Mouse (Mus musculus) hindbrain, embryonic 14.5 days (tissue): ENCODE results near the gene Insrr. TPM values are rescaled to one million over a fixed set of nuclear protein-coding genes. Genes with fewer than 3 reads are reported as not detected.
A peak's percentile ranks its signal among the peaks of the same experiment; 100 is the strongest.
"Not testable (repeated sequence)": the region's sequence is repeated elsewhere in the genome, so short reads cannot be mapped to it uniquely, and the experiment has no call there.

Source experiments
- ATAC-seq: fragments of 200-750 bp; cut with Nextera tagmentation; 2 replicates; pipeline ENCODE4 v1.8.0; 2017; ENCODE audit warnings: moderate number of reproducible peaks, mild to moderate bottlenecking, moderate TSS enrichment, moderate library complexity; ENCODE audit not compliant: low FRiP score
- DNase-seq: peaks from one replicate; pipeline ENCODE4 v3.0.0-alpha.2; 2015; ENCODE audit warnings: low spot score
- H3K27ac ChIP-seq: fragments of 300-500 bp; sonication (generic); 2 replicates; pipeline ENCODE4 v1.5.1; 2014; ENCODE audit warnings: mild to moderate bottlenecking, moderate library complexity
- H3K27me3 ChIP-seq: fragments of 300-500 bp; sonication (generic); 2 replicates; pipeline ENCODE4 v1.6.1; 2014; ENCODE audit warnings: mild to moderate bottlenecking, low read length, mixed read lengths; ENCODE audit not compliant: control insufficient read depth, insufficient read depth
- H3K36me3 ChIP-seq: fragments of 300-500 bp; sonication (generic); replicated peaks from 2 replicates; pipeline ENCODE4 v1.6.1; 2014; ENCODE audit not compliant: control insufficient read depth, insufficient read depth
- H3K4me1 ChIP-seq: fragments of 300-500 bp; sonication (generic); replicated peaks from 2 replicates; pipeline ENCODE4 v1.6.1; 2014; ENCODE audit warnings: antibody characterized with exemption, low read length, mixed read lengths; ENCODE audit not compliant: control insufficient read depth, insufficient read depth
- H3K4me2 ChIP-seq: fragments of 300-500 bp; sonication (generic); replicated peaks from 2 replicates; pipeline ENCODE4 v1.6.1; 2014; ENCODE audit warnings: mild to moderate bottlenecking, moderate library complexity
- H3K4me3 ChIP-seq: fragments of 300-500 bp; sonication (generic); replicated peaks from 2 replicates; pipeline ENCODE4 v1.5.1; 2014; ENCODE audit warnings: mild to moderate bottlenecking, low read length
- H3K9ac ChIP-seq: fragments of 300-500 bp; sonication (generic); 2 replicates; pipeline ENCODE4 v1.6.1; 2014
- H3K9me3 ChIP-seq: fragments of 300-500 bp; sonication (generic); 2 replicates; pipeline ENCODE4 v1.6.1; 2016; ENCODE audit warnings: low read length; ENCODE audit not compliant: control insufficient read depth
- WGBS: fragments of 180-500 bp; shearing (Covaris S2); extraction: QIAGEN DNeasy Blood & Tissue Kit; methylation state at CpG from one replicate; pipeline ENCODE4 v1.1.7; 2014; 5-methylcytosine and 5-hydroxymethylcytosine counted together
- polyA plus RNA-seq: library from polyadenylated mRNA; unstranded; fragments of >200 nt; fragmentation: Nextera tagmentation; extraction: Ambion mirVana; gene quantifications from 2 replicates; pipeline ENCODE4 v1.2.1, GENCODE M21; 2014

The Insrr gene
- polyA plus RNA-seq, 1 experiment from 2014 or later: 0.52 TPM

- no peaks in the 10 kb centered on the region for H3K9me3 ChIP-seq
- no peak overlapping the region for H3K27ac ChIP-seq
- ATAC-seq: peak; percentile 17; the same call in 1 of the 2 replicates
- no peak overlapping the region for H3K9ac ChIP-seq
- H3K4me2 ChIP-seq: no peak overlapping the region
- peaks cover 6% of the 10 kb centered on the region; the same call in 1 of the 2 replicates for H3K4me1 ChIP-seq
- 70% methylated on average over 7 of the region's 7 CpGs for whole genome bisulfite sequencing
- no peak for DNase-seq
- no peak overlapping the region for H3K4me3 ChIP-seq
- H3K36me3 ChIP-seq: peaks cover 31% of the 10 kb centered on the region
- H3K27me3 ChIP-seq: no peaks in the 10 kb centered on the region
Measured at GRCm38 (mm10) chr3:87854795-87855568, 58.2 kb downstream of the Insrr start.

GRCm38 (mm10) chr3:87855936-87856335 lies 59.2 kb downstream of the Insrr start:
- no peak overlapping the region for H3K27ac ChIP-seq
- DNase-seq (no peak), ATAC-seq (no peak)
- H3K9me3 ChIP-seq: no peaks in the 10 kb centered on the region
- H3K4me3 ChIP-seq: no peak overlapping the region
- no peak overlapping the region for H3K9ac ChIP-seq
- peaks cover 6% of the 10 kb centered on the region; the same call in 1 of the 2 replicates for H3K4me1 ChIP-seq
- peaks cover 35% of the 10 kb centered on the region for H3K36me3 ChIP-seq
- H3K27me3 ChIP-seq: no peaks in the 10 kb centered on the region
- 92% methylated on average over 8 of the region's 8 CpGs for WGBS
- H3K4me2 ChIP-seq: no peak overlapping the region

GRCm38 (mm10) chr3:87857666-87858065 lies 60.9 kb downstream of the Insrr start:
- Histone ChIP-seq H3K4me2 (no peak overlapping the region), H3K9me3 (no peaks in the 10 kb centered on the region), H3K9ac (no peak overlapping the region), H3K36me3 (peaks cover 51% of the 10 kb centered on the region), H3K27ac (no peak overlapping the region), H3K4me1 (peaks cover 6% of the 10 kb centered on the region; the same call in 1 of the 2 replicates), H3K27me3 (no peaks in the 10 kb centered on the region), H3K4me3 (no peak overlapping the region)
- WGBS: 91% methylated on average over 8 of the region's 8 CpGs
- DNase-seq: no peak
- ATAC-seq: no peak

- no peak overlapping the region for H3K4me2 ChIP-seq
- H3K9me3 ChIP-seq: no peaks in the 10 kb centered on the region
- peaks cover 68% of the 10 kb centered on the region for H3K36me3 ChIP-seq
- H3K9ac ChIP-seq: no peak overlapping the region
- peak; percentile 73 for DNase-seq
- peak; percentile 53; the same call in 1 of the 2 replicates for ATAC-seq
- H3K27me3 ChIP-seq: no peaks in the 10 kb centered on the region
- WGBS: 26% methylated on average over 3 of the region's 3 CpGs
- H3K4me1 ChIP-seq: no peaks in the 10 kb centered on the region; the same call in 1 of the 2 replicates
- H3K4me3 ChIP-seq: no peak overlapping the region
- H3K27ac ChIP-seq: no peak overlapping the region
Measured at GRCm38 (mm10) chr3:87859813-87860212, 63.1 kb downstream of the Insrr start.

- H3K27ac ChIP-seq, H3K4me2 ChIP-seq, H3K9me3 ChIP-seq, ATAC-seq, H3K4me3 ChIP-seq, DNase-seq, H3K9ac ChIP-seq, H3K27me3 ChIP-seq, H3K4me1 ChIP-seq: not testable (repeated sequence)
- WGBS: 96% methylated on average over 4 of the region's 4 CpGs
- peaks cover 87% of the 10 kb centered on the region for H3K36me3 ChIP-seq
Measured at GRCm38 (mm10) chr3:87864111-87864510, 67.4 kb downstream of the Insrr start.

Other genes with a start within 250 kb of the Insrr start
- 27.0 and 28.0 TPM in 2 replicates for gene Arhgef11, start 179.4 kb upstream of the Insrr start, polyA plus RNA-seq
- 0.54 and 0.89 TPM in 2 replicates for gene Lrrc71, start 48.3 kb upstream of the Insrr start, polyA plus RNA-seq
- 1.7 and 4.3 TPM in 2 replicates for gene Ntrk1, start 1.8 kb upstream of the Insrr start, polyA plus RNA-seq
- gene Pear1, start 27.4 kb downstream of the Insrr start, polyA plus RNA-seq: 9.9 and 10.2 TPM in 2 replicates
- gene Sh2d2a, start 49.8 kb downstream of the Insrr start, polyA plus RNA-seq: not detected in 2 replicates
- gene Prcc, start 88.7 kb downstream of the Insrr start, polyA plus RNA-seq: 15.5 and 17.2 TPM in 2 replicates
- gene Hdgf, start 109.4 kb downstream of the Insrr start, polyA plus RNA-seq: 163 and 179 TPM in 2 replicates
- gene Mrpl24, start 122.6 kb downstream of the Insrr start, polyA plus RNA-seq: 50.0 and 53.5 TPM in 2 replicates
- 17.0 and 18.5 TPM in 2 replicates for gene Isg20l2, start 133.4 kb downstream of the Insrr start, polyA plus RNA-seq
- 15.8 and 18.1 TPM in 2 replicates for gene Rrnad1, start 133.8 kb downstream of the Insrr start, polyA plus RNA-seq
- 48.7 and 56.4 TPM in 2 replicates for gene Crabp2, start 151.7 kb downstream of the Insrr start, polyA plus RNA-seq
- 20.5 and 20.7 TPM in 2 replicates for gene Nes, start 174.1 kb downstream of the Insrr start, polyA plus RNA-seq
- 89.1 and 99.3 TPM in 2 replicates for gene Bcan, start 203.3 kb downstream of the Insrr start, polyA plus RNA-seq
- 0.41 and 0.67 TPM in 2 replicates for gene Hapln2, start 230.6 kb downstream of the Insrr start, polyA plus RNA-seq
- 29.8 and 30.4 TPM in 2 replicates for gene Gpatch4, start 246.2 kb downstream of the Insrr start, polyA plus RNA-seq